Mouse (Mus musculus): Measurements from ENCODE around the gene Olfr457. TPM values are rescaled to one million over a fixed set of nuclear protein-coding genes. Genes with fewer than 3 reads are reported as not detected.
"Not testable (repeated sequence)": the region's sequence is repeated elsewhere in the genome, so short reads cannot be mapped to it uniquely, and the experiment has no call there.

Olfr457 gene
- not detected in 2 replicates for polyA plus RNA-seq (2012; rRNA removed)

GRCm38 (mm10) chr6:42476235-42476634, at the start of gene Olfr457:
Gene Olfr457 (minus strand): TSS chr6:42476335.
- Histone ChIP-seq H3K4me1 (ENCODE audit: control insufficient read depth, insufficient read depth, low read length) (no peaks in the 10 kb centered on the region), H3K4me3 (ENCODE audit: insufficient read depth, low read length) (no peak within 1 kb of the TSS), H3K27ac (ENCODE audit: insufficient read depth, low read length) (no peak within 1 kb of the TSS)
- TF ChIP-seq CTCF (IDR thresholded peaks at IDR 0.05; ENCODE audit: extremely low read depth, insufficient read depth, low read length) (no peak), POLR2A (IDR thresholded peaks at IDR 0.05; ENCODE audit: extremely low read depth, insufficient read depth, low read length) (no peak)

- no peaks in the 10 kb centered on the region for H3K4me1 ChIP-seq (ENCODE audit: control insufficient read depth, insufficient read depth, low read length)
- no peak overlapping the region for H3K27ac ChIP-seq (ENCODE audit: insufficient read depth, low read length)
- no peak for TF ChIP-seq CTCF (IDR thresholded peaks at IDR 0.05; ENCODE audit: extremely low read depth, insufficient read depth, low read length)
- no peak for TF ChIP-seq POLR2A (IDR thresholded peaks at IDR 0.05; ENCODE audit: extremely low read depth, insufficient read depth, low read length)
- no peak overlapping the region for H3K4me3 ChIP-seq (ENCODE audit: insufficient read depth, low read length)
Observed at GRCm38 (mm10) chr6:42513461-42513860, 37.3 kb upstream of the Olfr457 start.

GRCm38 (mm10) chr6:42509311-42509710, 33.2 kb upstream of the Olfr457 start:
- H3K4me1 ChIP-seq (ENCODE audit: control insufficient read depth, insufficient read depth, low read length): no peaks in the 10 kb centered on the region
- TF ChIP-seq CTCF (IDR thresholded peaks at IDR 0.05; ENCODE audit: extremely low read depth, insufficient read depth, low read length): no peak
- TF ChIP-seq POLR2A (IDR thresholded peaks at IDR 0.05; ENCODE audit: extremely low read depth, insufficient read depth, low read length): no peak
- H3K4me3 ChIP-seq (ENCODE audit: insufficient read depth, low read length): no peak overlapping the region
- no peak overlapping the region for H3K27ac ChIP-seq (ENCODE audit: insufficient read depth, low read length)

- TF ChIP-seq POLR2A (IDR thresholded peaks at IDR 0.05; ENCODE audit: extremely low read depth, insufficient read depth, low read length): no peak
- TF ChIP-seq CTCF (IDR thresholded peaks at IDR 0.05; ENCODE audit: extremely low read depth, insufficient read depth, low read length): no peak
- H3K4me1 ChIP-seq (ENCODE audit: control insufficient read depth, insufficient read depth, low read length): no peaks in the 10 kb centered on the region
- H3K27ac ChIP-seq (ENCODE audit: insufficient read depth, low read length): no peak overlapping the region
- no peak overlapping the region for H3K4me3 ChIP-seq (ENCODE audit: insufficient read depth, low read length)
Observed at GRCm38 (mm10) chr6:42503478-42503877, 27.3 kb upstream of the Olfr457 start.

GRCm38 (mm10) chr6:42489731-42490130, 13.6 kb upstream of the Olfr457 start:
- TF ChIP-seq POLR2A (IDR thresholded peaks at IDR 0.05; ENCODE audit: extremely low read depth, insufficient read depth, low read length) (no peak), CTCF (IDR thresholded peaks at IDR 0.05; ENCODE audit: extremely low read depth, insufficient read depth, low read length) (no peak)
- no peaks in the 10 kb centered on the region for H3K4me1 ChIP-seq (ENCODE audit: control insufficient read depth, insufficient read depth, low read length)
- no peak overlapping the region for H3K27ac ChIP-seq (ENCODE audit: insufficient read depth, low read length)
- H3K4me3 ChIP-seq (ENCODE audit: insufficient read depth, low read length): no peak overlapping the region

GRCm38 (mm10) chr6:42487114-42487513, 11.0 kb upstream of the Olfr457 start, which contains the start of gene Olfr456:
Gene Olfr456 (minus strand): TSS chr6:42487214.
- Histone ChIP-seq H3K4me1 (ENCODE audit: control insufficient read depth, insufficient read depth, low read length) (no peaks in the 10 kb centered on the region), H3K4me3 (ENCODE audit: insufficient read depth, low read length) (no peak within 1 kb of the TSS), H3K27ac (ENCODE audit: insufficient read depth, low read length) (no peak within 1 kb of the TSS)
- TF ChIP-seq CTCF (IDR thresholded peaks at IDR 0.05; ENCODE audit: extremely low read depth, insufficient read depth, low read length): no peak

GRCm38 (mm10) chr6:42484633-42485032, 8.5 kb upstream of the Olfr457 start:
- no peaks in the 10 kb centered on the region for H3K4me1 ChIP-seq (ENCODE audit: control insufficient read depth, insufficient read depth, low read length)
- TF ChIP-seq POLR2A (IDR thresholded peaks at IDR 0.05; ENCODE audit: extremely low read depth, insufficient read depth, low read length): no peak
- TF ChIP-seq CTCF (IDR thresholded peaks at IDR 0.05; ENCODE audit: extremely low read depth, insufficient read depth, low read length): no peak
- no peak overlapping the region for H3K27ac ChIP-seq (ENCODE audit: insufficient read depth, low read length)
- H3K4me3 ChIP-seq (ENCODE audit: insufficient read depth, low read length): no peak overlapping the region

GRCm38 (mm10) chr6:42471298-42471697, 4.8 kb downstream of the Olfr457 start:
- not testable (repeated sequence) for H3K4me3 ChIP-seq (ENCODE audit: insufficient read depth, low read length); H3K4me1 ChIP-seq (ENCODE audit: control insufficient read depth, insufficient read depth, low read length); H3K27ac ChIP-seq (ENCODE audit: insufficient read depth, low read length)

GRCm38 (mm10) chr6:42470542-42470941, 5.6 kb downstream of the Olfr457 start:
- Histone ChIP-seq H3K4me3 (ENCODE audit: insufficient read depth, low read length) (no peak overlapping the region), H3K27ac (ENCODE audit: insufficient read depth, low read length) (no peak overlapping the region), H3K4me1 (ENCODE audit: control insufficient read depth, insufficient read depth, low read length) (no peaks in the 10 kb centered on the region)
- TF ChIP-seq CTCF (IDR thresholded peaks at IDR 0.05; ENCODE audit: extremely low read depth, insufficient read depth, low read length): no peak
- TF ChIP-seq POLR2A (IDR thresholded peaks at IDR 0.05; ENCODE audit: extremely low read depth, insufficient read depth, low read length): no peak

- Histone ChIP-seq H3K4me3 (ENCODE audit: insufficient read depth, low read length) (no peak within 1 kb of the TSS), H3K27ac (ENCODE audit: insufficient read depth, low read length) (no peak within 1 kb of the TSS), H3K4me1 (ENCODE audit: control insufficient read depth, insufficient read depth, low read length) (no peaks in the 10 kb centered on the region)
- no peak for TF ChIP-seq CTCF (IDR thresholded peaks at IDR 0.05; ENCODE audit: extremely low read depth, insufficient read depth, low read length)
- TF ChIP-seq POLR2A (IDR thresholded peaks at IDR 0.05; ENCODE audit: extremely low read depth, insufficient read depth, low read length): no peak
Observed at GRCm38 (mm10) chr6:42465096-42465495, 11.0 kb downstream of the Olfr457 start, which contains the start of gene Olfr458. Gene Olfr458 (minus strand): TSS chr6:42465196.

- H3K4me3 ChIP-seq (ENCODE audit: insufficient read depth, low read length): no peak overlapping the region
- no peak overlapping the region for H3K27ac ChIP-seq (ENCODE audit: insufficient read depth, low read length)
- no peaks in the 10 kb centered on the region for H3K4me1 ChIP-seq (ENCODE audit: control insufficient read depth, insufficient read depth, low read length)
- TF ChIP-seq CTCF (IDR thresholded peaks at IDR 0.05; ENCODE audit: extremely low read depth, insufficient read depth, low read length) (no peak), POLR2A (IDR thresholded peaks at IDR 0.05; ENCODE audit: extremely low read depth, insufficient read depth, low read length) (no peak)
Observed at GRCm38 (mm10) chr6:42447381-42447780, 28.8 kb downstream of the Olfr457 start.
